Mouse (Mus musculus): ENCODE data around the gene Heatr6. TPM values are rescaled to one million over a fixed set of nuclear protein-coding genes. Genes with fewer than 3 reads are reported as not detected.

Gene Heatr6
- total and polyA plus RNA-seq, 2 experiments from 2014 or later: 24.6 to 26.2 TPM

DNA sequence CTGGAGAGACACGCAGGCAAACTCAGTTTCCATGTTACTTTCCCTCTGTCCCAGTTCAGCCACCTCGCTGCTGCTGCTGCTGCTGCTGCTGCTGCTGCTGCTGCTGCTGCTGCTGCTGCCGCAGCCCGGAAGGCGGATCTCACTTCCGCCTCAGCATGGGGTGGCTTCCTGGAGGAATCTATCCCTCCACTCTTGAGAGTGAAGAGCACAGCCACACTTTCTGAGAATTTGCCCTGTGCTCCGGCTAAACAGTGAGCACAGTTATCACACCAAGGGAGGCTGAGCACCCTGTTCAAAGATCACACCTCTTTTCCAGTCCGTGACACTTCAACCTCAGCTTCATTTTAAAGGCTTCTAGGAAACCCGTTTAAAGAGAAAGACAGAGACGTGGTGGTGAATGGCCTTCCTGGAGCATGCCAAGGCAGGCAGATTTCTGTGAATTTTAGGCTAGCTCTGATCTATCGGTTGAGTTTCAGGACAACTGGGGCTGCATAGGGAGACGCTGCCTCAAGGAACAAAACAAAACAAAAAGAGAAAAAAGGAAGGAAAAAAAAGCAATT lies 46.5 kb downstream of the Heatr6 start:
- no peak overlapping the region for H3K4me2 ChIP-seq (ENCODE audit: low read depth, low read length)
- WGBS: 72% methylated on average over 12 of the region's 12 CpGs
- no peak overlapping the region for H3K4me3 ChIP-seq (ENCODE audit: low read length)
- H3K27me3 ChIP-seq (ENCODE audit: insufficient read depth, low read length): no peaks in the 10 kb centered on the region
- H3K27ac ChIP-seq: no peak overlapping the region
- H3K9me3 ChIP-seq (ENCODE audit: low read length): no peaks in the 10 kb centered on the region
- no peak overlapping the region for H3K9ac ChIP-seq (replicated peaks; ENCODE audit: low read length)
- no peak for DNase-seq (ENCODE audit: low spot score)
- H3K36me3 ChIP-seq (ENCODE audit: insufficient read depth, low read length): no peaks in the 10 kb centered on the region
- no peak for TF ChIP-seq CTCF (IDR thresholded peaks at IDR 0.05; ENCODE audit: low read depth)
- H3K4me1 ChIP-seq (ENCODE audit: insufficient read depth, low read length): no peaks in the 10 kb centered on the region
- no peak for ATAC-seq

- TF ChIP-seq CTCF (IDR thresholded peaks at IDR 0.05; ENCODE audit: low read depth): peak; percentile 72
- H3K4me2 ChIP-seq (ENCODE audit: low read depth, low read length): no peak overlapping the region
- H3K27me3 ChIP-seq (ENCODE audit: insufficient read depth, low read length): no peaks in the 10 kb centered on the region
- H3K4me3 ChIP-seq (ENCODE audit: low read length): no peak overlapping the region
- no peaks in the 10 kb centered on the region for H3K4me1 ChIP-seq (ENCODE audit: insufficient read depth, low read length)
- H3K36me3 ChIP-seq (ENCODE audit: insufficient read depth, low read length): no peaks in the 10 kb centered on the region
- no peak overlapping the region for H3K9ac ChIP-seq (replicated peaks; ENCODE audit: low read length)
- WGBS: 69% methylated on average over 8 of the region's 8 CpGs
- DNase-seq (ENCODE audit: low spot score) (peak; percentile 76), ATAC-seq (no peak)
- H3K9me3 ChIP-seq (ENCODE audit: low read length): no peaks in the 10 kb centered on the region
- no peak overlapping the region for H3K27ac ChIP-seq
Measured at GRCm38 (mm10) chr11:83802166-83802565, 48.7 kb downstream of the Heatr6 start.

GRCm38 (mm10) chr11:83802581-83802980 lies 49.1 kb downstream of the Heatr6 start:
- ATAC-seq (no peak), DNase-seq (ENCODE audit: low spot score) (no peak)
- H3K4me2 ChIP-seq (ENCODE audit: low read depth, low read length): no peak overlapping the region
- no peak overlapping the region for H3K4me3 ChIP-seq (ENCODE audit: low read length)
- H3K27ac ChIP-seq: no peak overlapping the region
- H3K4me1 ChIP-seq (ENCODE audit: insufficient read depth, low read length): no peaks in the 10 kb centered on the region
- no peaks in the 10 kb centered on the region for H3K36me3 ChIP-seq (ENCODE audit: insufficient read depth, low read length)
- no peak overlapping the region for H3K9ac ChIP-seq (replicated peaks; ENCODE audit: low read length)
- H3K9me3 ChIP-seq (ENCODE audit: low read length): no peaks in the 10 kb centered on the region
- no peak for TF ChIP-seq CTCF (IDR thresholded peaks at IDR 0.05; ENCODE audit: low read depth)
- 86% methylated on average over 4 of the region's 4 CpGs for WGBS
- no peaks in the 10 kb centered on the region for H3K27me3 ChIP-seq (ENCODE audit: insufficient read depth, low read length)

- Histone ChIP-seq H3K9ac (replicated peaks; ENCODE audit: low read length) (no peak overlapping the region), H3K4me3 (ENCODE audit: low read length) (no peak overlapping the region), H3K36me3 (ENCODE audit: insufficient read depth, low read length) (no peaks in the 10 kb centered on the region), H3K27ac (no peak overlapping the region), H3K27me3 (ENCODE audit: insufficient read depth, low read length) (no peaks in the 10 kb centered on the region), H3K4me2 (ENCODE audit: low read depth, low read length) (no peak overlapping the region), H3K4me1 (ENCODE audit: insufficient read depth, low read length) (no peaks in the 10 kb centered on the region), H3K9me3 (ENCODE audit: low read length) (no peaks in the 10 kb centered on the region)
- no peak for TF ChIP-seq CTCF (IDR thresholded peaks at IDR 0.05; ENCODE audit: low read depth)
- ATAC-seq (no peak), DNase-seq (ENCODE audit: low spot score) (no peak)
- WGBS: 75% methylated on average over 8 of the region's 8 CpGs
Measured at GRCm38 (mm10) chr11:83810441-83810840, 56.9 kb downstream of the Heatr6 start.

DNA sequence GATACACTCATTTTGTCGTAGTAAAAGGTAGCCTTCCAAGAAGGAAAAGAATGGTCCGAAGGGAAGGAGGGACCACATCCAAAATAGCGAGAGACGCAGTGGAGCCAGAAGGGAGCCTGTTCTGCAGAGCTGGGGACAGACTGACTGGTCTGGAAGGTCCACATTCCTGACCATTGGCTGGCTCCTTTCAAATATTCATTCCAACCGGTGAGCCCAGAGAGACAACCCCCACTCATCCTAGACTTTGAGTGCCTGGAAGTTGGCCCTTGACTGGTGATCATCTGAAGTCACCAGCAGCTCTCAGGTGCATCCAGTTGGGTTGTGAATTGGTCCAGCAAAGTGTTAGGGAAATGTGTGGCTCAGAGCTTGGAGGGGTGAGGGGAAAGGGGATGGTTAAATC lies 61.7 kb downstream of the Heatr6 start:
- no peaks in the 10 kb centered on the region for H3K4me1 ChIP-seq (ENCODE audit: insufficient read depth, low read length)
- no peaks in the 10 kb centered on the region for H3K27me3 ChIP-seq (ENCODE audit: insufficient read depth, low read length)
- no peaks in the 10 kb centered on the region for H3K36me3 ChIP-seq (ENCODE audit: insufficient read depth, low read length)
- 87% methylated on average over 5 of the region's 5 CpGs for WGBS
- ATAC-seq (no peak), DNase-seq (ENCODE audit: low spot score) (no peak)
- H3K27ac ChIP-seq: no peak overlapping the region
- no peak overlapping the region for H3K9ac ChIP-seq (replicated peaks; ENCODE audit: low read length)
- TF ChIP-seq CTCF (IDR thresholded peaks at IDR 0.05; ENCODE audit: low read depth): no peak
- H3K9me3 ChIP-seq (ENCODE audit: low read length): no peaks in the 10 kb centered on the region
- no peak overlapping the region for H3K4me3 ChIP-seq (ENCODE audit: low read length)
- H3K4me2 ChIP-seq (ENCODE audit: low read depth, low read length): no peak overlapping the region

- WGBS: 8% methylated on average over 9 of the region's 9 CpGs
- Histone ChIP-seq H3K36me3 (ENCODE audit: insufficient read depth, low read length) (no peaks in the 10 kb centered on the region), H3K27me3 (ENCODE audit: insufficient read depth, low read length) (no peaks in the 10 kb centered on the region), H3K4me2 (ENCODE audit: low read depth, low read length) (no peak overlapping the region), H3K4me3 (ENCODE audit: low read length) (no peak overlapping the region), H3K27ac (no peak overlapping the region), H3K4me1 (ENCODE audit: insufficient read depth, low read length) (no peaks in the 10 kb centered on the region), H3K9me3 (ENCODE audit: low read length) (no peaks in the 10 kb centered on the region), H3K9ac (replicated peaks; ENCODE audit: low read length) (no peak overlapping the region)
- peak; percentile 75 for TF ChIP-seq CTCF (IDR thresholded peaks at IDR 0.05; ENCODE audit: low read depth)
- DNase-seq (ENCODE audit: low spot score) (peak; percentile 85), ATAC-seq (no peak)
Measured at GRCm38 (mm10) chr11:83815628-83816027, 62.1 kb downstream of the Heatr6 start.

GRCm38 (mm10) chr11:83817048-83817447 lies 63.6 kb downstream of the Heatr6 start:
- DNase-seq (ENCODE audit: low spot score) (peak; percentile 20), ATAC-seq (0 out of 2 replicates have a peak, but pooled peaks have one; percentile 21)
- no peak overlapping the region for H3K4me2 ChIP-seq (ENCODE audit: low read depth, low read length)

More at GRCm38 (mm10) chr11:83817048-83817447, 63.6 kb downstream of the Heatr6 start:
- no peak overlapping the region for H3K27ac ChIP-seq
- H3K9ac ChIP-seq (replicated peaks; ENCODE audit: low read length): no peak overlapping the region
- no peaks in the 10 kb centered on the region for H3K36me3 ChIP-seq (ENCODE audit: insufficient read depth, low read length)
- H3K9me3 ChIP-seq (ENCODE audit: low read length): no peaks in the 10 kb centered on the region
- no peaks in the 10 kb centered on the region for H3K4me1 ChIP-seq (ENCODE audit: insufficient read depth, low read length)
- H3K27me3 ChIP-seq (ENCODE audit: insufficient read depth, low read length): no peaks in the 10 kb centered on the region
- no peak for TF ChIP-seq CTCF (IDR thresholded peaks at IDR 0.05; ENCODE audit: low read depth)
- no peak overlapping the region for H3K4me3 ChIP-seq (ENCODE audit: low read length)
- 47% methylated on average over 6 of the region's 6 CpGs for WGBS

Data from hindbrain, postnatal 0 days (tissue).